ENCODE assay signal across 8 mouse cellular contexts in the genomic region with DNA sequence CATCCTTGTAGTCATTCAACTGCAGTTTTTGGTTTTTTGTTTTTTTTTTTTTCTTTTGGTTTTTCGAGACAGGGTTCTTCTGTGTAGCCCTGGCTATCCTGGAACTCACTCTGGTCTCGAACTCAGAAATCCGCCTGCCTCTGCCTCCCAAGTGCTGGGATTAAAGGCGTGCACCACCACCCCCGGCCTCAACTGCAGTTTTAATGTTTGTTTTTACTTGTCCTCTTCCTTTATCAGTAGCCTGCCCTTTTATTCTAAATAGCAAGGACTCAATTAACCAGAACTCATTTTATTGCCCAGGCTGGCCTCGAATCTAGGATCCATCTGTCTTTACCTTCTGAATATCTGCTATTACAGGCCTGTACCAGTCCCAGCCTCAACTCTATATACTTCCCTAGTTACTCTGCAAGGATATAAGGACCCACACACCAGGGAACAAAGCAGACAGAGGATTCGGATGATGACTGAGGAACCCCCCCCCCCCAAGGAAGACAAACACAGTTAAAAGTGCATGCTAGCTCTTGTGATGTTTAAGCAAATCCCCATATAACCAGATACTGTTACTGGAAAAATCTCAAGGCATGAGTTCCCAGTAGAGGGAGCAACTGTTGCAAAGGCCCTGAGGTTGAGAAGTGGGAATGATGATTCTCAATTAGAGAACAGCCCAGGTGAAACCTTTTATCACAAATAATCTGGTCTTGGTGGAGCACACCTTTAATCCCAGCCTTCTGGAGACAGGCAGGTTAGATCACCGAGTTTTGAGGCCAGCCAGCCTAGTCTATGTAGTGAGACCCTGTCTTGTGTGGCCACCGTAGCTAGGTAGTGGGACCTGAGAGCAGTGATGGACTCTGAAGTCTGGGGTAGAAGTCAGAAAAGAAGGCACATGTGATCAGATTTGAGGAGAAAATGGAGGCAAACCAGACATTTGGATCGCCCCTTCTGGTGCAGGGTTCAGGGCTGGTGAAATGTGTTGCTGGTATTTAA. TPM values are rescaled to one million over a fixed set of nuclear protein-coding genes. Genes with fewer than 3 reads are reported as not detected.
DNase-seq lines count a peak whose midpoint lies in the region; ATAC-seq and TF ChIP-seq lines count a peak whose summit lies in the region.

No protein-coding gene starts in this region.

- peaks cover 40% of the 10 kb centered on the region for H3K36me3 ChIP-seq in kidney, postnatal 0 days (ENCODE audit: insufficient read depth, low read length)
- H3K36me3 ChIP-seq in embryonic facial prominence, embryonic 10.5 days (replicated peaks) = peaks cover 48% of the 10 kb centered on the region
- H3K36me3 ChIP-seq in intestine, embryonic 14.5 days (ENCODE audit: control insufficient read depth, insufficient read depth, low read length) = peaks cover 42% of the 10 kb centered on the region
- peaks cover 41% of the 10 kb centered on the region for H3K36me3 ChIP-seq in neural tube, embryonic 12.5 days

- H3K9me3 ChIP-seq in kidney, postnatal 0 days (replicated peaks; ENCODE audit: low read length) = no peaks in the 10 kb centered on the region
- H3K9me3 ChIP-seq in embryonic facial prominence, embryonic 10.5 days = no peaks in the 10 kb centered on the region
- no peaks in the 10 kb centered on the region for H3K9me3 ChIP-seq in intestine, embryonic 14.5 days (ENCODE audit: control insufficient read depth, low read length)
- no peaks in the 10 kb centered on the region for H3K9me3 ChIP-seq in neural tube, embryonic 12.5 days

- 53% methylated on average over 10 of the region's 10 CpGs for WGBS in kidney, postnatal 0 days
- WGBS in embryonic facial prominence, embryonic 10.5 days = 71% methylated on average over 10 of the region's 10 CpGs
- 57% methylated on average over 10 of the region's 10 CpGs for WGBS in intestine, embryonic 14.5 days
- 60% methylated on average over 10 of the region's 10 CpGs for WGBS in neural tube, embryonic 12.5 days

- peak overlapping the region; percentile 94; the same call in 1 of the 2 replicates for H3K27ac ChIP-seq in kidney, postnatal 0 days
- H3K27ac ChIP-seq in embryonic facial prominence, embryonic 10.5 days (replicated peaks) = peak overlapping the region; percentile 100
- H3K27ac ChIP-seq in intestine, embryonic 14.5 days (ENCODE audit: low read depth) = peak overlapping the region; percentile 93
- H3K27ac ChIP-seq in neural tube, embryonic 12.5 days = no peak overlapping the region

- H3K4me2 ChIP-seq in kidney, postnatal 0 days (ENCODE audit: low read length) = peak overlapping the region; percentile 65
- H3K4me2 ChIP-seq in intestine, embryonic 14.5 days (ENCODE audit: low read length) = peak overlapping the region; percentile 60
- peak overlapping the region; percentile 62 for H3K4me2 ChIP-seq in neural tube, embryonic 12.5 days (replicated peaks)

- intact Hi-C loops in left cerebral cortex, postnatal 10 days (cut with DNase I) = no loop called here

- no peaks in the 10 kb centered on the region for H3K27me3 ChIP-seq in kidney, postnatal 0 days (ENCODE audit: insufficient read depth, low read length)
- H3K27me3 ChIP-seq in embryonic facial prominence, embryonic 10.5 days (replicated peaks; ENCODE audit: low read depth, poor library complexity, severe bottlenecking) = no peaks in the 10 kb centered on the region
- no peaks in the 10 kb centered on the region for H3K27me3 ChIP-seq in intestine, embryonic 14.5 days (replicated peaks; ENCODE audit: control insufficient read depth, insufficient read depth, low read length)
- H3K27me3 ChIP-seq in neural tube, embryonic 12.5 days (replicated peaks) = no peaks in the 10 kb centered on the region

- H3K4me3 ChIP-seq in kidney, postnatal 0 days (replicated peaks; ENCODE audit: low read depth, low read length) = peak overlapping the region; percentile 95
- H3K4me3 ChIP-seq in embryonic facial prominence, embryonic 10.5 days = peak overlapping the region; percentile 99
- H3K4me3 ChIP-seq in intestine, embryonic 14.5 days (ENCODE audit: low read depth, low read length) = peak overlapping the region; percentile 100
- peak overlapping the region; percentile 81 for H3K4me3 ChIP-seq in neural tube, embryonic 12.5 days

- DNase-seq in kidney, postnatal 0 days (ENCODE audit: low spot score) = no peak
- no peak for DNase-seq in kidney, adult 18-20 months
- no peak for DNase-seq in embryonic facial prominence, embryonic 10.5 days (ENCODE audit: low spot score)
- DNase-seq in intestine, embryonic 14.5 days (ENCODE audit: low spot score) = peak; percentile 50
- DNase-seq in right cerebral cortex, adult 2 months (ENCODE audit: low spot score in 2 of 2) = no peak
- no peak for DNase-seq in left cerebral cortex, postnatal 10 days (ENCODE audit: extremely low spot score in 1 of 2, low spot score in 2 of 2)

- H3K4me1 ChIP-seq in kidney, postnatal 0 days (replicated peaks; ENCODE audit: insufficient read depth, low read length) = no peaks in the 10 kb centered on the region; the same call in 1 of the 2 replicates
- H3K4me1 ChIP-seq in embryonic facial prominence, embryonic 10.5 days = peaks cover 29% of the 10 kb centered on the region
- peaks cover 22% of the 10 kb centered on the region for H3K4me1 ChIP-seq in intestine, embryonic 14.5 days (replicated peaks; ENCODE audit: control insufficient read depth, insufficient read depth, low read length)
- H3K4me1 ChIP-seq in neural tube, embryonic 12.5 days = peaks cover 24% of the 10 kb centered on the region

- no peak for ATAC-seq in kidney, postnatal 0 days (replicated peaks; ENCODE audit: low FRiP score, low read depth)
- ATAC-seq in intestine, embryonic 14.5 days (replicated peaks; ENCODE audit: low FRiP score, low TSS enrichment, low read depth) = no peak
- ATAC-seq in neural tube, embryonic 12.5 days (ENCODE audit: low FRiP score, low read depth) = no peak
- ATAC-seq in activated CD4-positive, CD25-positive, alpha-beta regulatory T cell, adult 4 months = no peak

- peak overlapping the region; percentile 96 for H3K9ac ChIP-seq in kidney, postnatal 0 days (ENCODE audit: low read depth, low read length)
- peak overlapping the region; percentile 99 for H3K9ac ChIP-seq in intestine, embryonic 14.5 days (ENCODE audit: low read length)
- peak overlapping the region; percentile 93 for H3K9ac ChIP-seq in neural tube, embryonic 12.5 days

- peak; percentile 32; the same call in 1 of the 2 replicates for TF ChIP-seq CTCF in kidney, postnatal 0 days (IDR thresholded peaks at IDR 0.05; ENCODE audit: low read depth)

RNA-seq across cellular contexts. Expression of a gene that starts 1.7 kb away (rescaled TPM):
- 51.0 and 54.3 TPM in 2 replicates for polyA plus RNA-seq in kidney, postnatal 0 days (2015; fragmentation: Nextera tagmentation; extraction: Ambion mirVana)
- 45.2 and 47.3 TPM in 2 replicates for polyA plus RNA-seq in embryonic facial prominence, embryonic 10.5 days (2016; fragmentation: Nextera tagmentation; extraction: Ambion mirVana)
- polyA plus RNA-seq in intestine, embryonic 14.5 days (2014; fragmentation: Nextera tagmentation; extraction: Ambion mirVana) = 57.8 and 60.8 TPM in 2 replicates
- 39.7 and 40.1 TPM in 2 replicates for polyA plus RNA-seq in neural tube, embryonic 12.5 days (2016; fragmentation: Nextera tagmentation; extraction: Ambion mirVana)
- 10 to 100 TPM; 18.5 to 21.5 TPM for polyA plus RNA-seq in activated CD4-positive, CD25-positive, alpha-beta regulatory T cell, adult 4 months (2017; shearing (Covaris generic))
- 10 to 100 TPM; 20.6 to 21.3 TPM for total RNA-seq in left cerebral cortex, postnatal 10 days (2021)

RNA-seq across cellular contexts. Expression of a gene that starts 7.4 kb away (rescaled TPM):
- 97.1 and 98.9 TPM in 2 replicates for polyA plus RNA-seq in kidney, postnatal 0 days (2015; fragmentation: Nextera tagmentation; extraction: Ambion mirVana)
- 112 and 122 TPM in 2 replicates for polyA plus RNA-seq in embryonic facial prominence, embryonic 10.5 days (2016; fragmentation: Nextera tagmentation; extraction: Ambion mirVana)
- 126 and 129 TPM in 2 replicates for polyA plus RNA-seq in intestine, embryonic 14.5 days (2014; fragmentation: Nextera tagmentation; extraction: Ambion mirVana)
- polyA plus RNA-seq in neural tube, embryonic 12.5 days (2016; fragmentation: Nextera tagmentation; extraction: Ambion mirVana) = 89.7 and 94.8 TPM in 2 replicates
- 100 to 1,000 TPM; 125 to 131 TPM for polyA plus RNA-seq in activated CD4-positive, CD25-positive, alpha-beta regulatory T cell, adult 4 months (2017; shearing (Covaris generic))
- 10 to 100 TPM; 57.0 to 60.1 TPM for total RNA-seq in left cerebral cortex, postnatal 10 days (2021)

RNA-seq across cellular contexts. Expression of a gene that starts 10.4 kb away (rescaled TPM):
- 7.0 and 7.4 TPM in 2 replicates for polyA plus RNA-seq in kidney, postnatal 0 days (2015; fragmentation: Nextera tagmentation; extraction: Ambion mirVana)
- polyA plus RNA-seq in embryonic facial prominence, embryonic 10.5 days (2016; fragmentation: Nextera tagmentation; extraction: Ambion mirVana) = 2.8 and 3.0 TPM in 2 replicates
- polyA plus RNA-seq in intestine, embryonic 14.5 days (2014; fragmentation: Nextera tagmentation; extraction: Ambion mirVana) = 5.2 and 5.4 TPM in 2 replicates
- 6.5 and 8.3 TPM in 2 replicates for polyA plus RNA-seq in neural tube, embryonic 12.5 days (2016; fragmentation: Nextera tagmentation; extraction: Ambion mirVana)
- polyA plus RNA-seq in activated CD4-positive, CD25-positive, alpha-beta regulatory T cell, adult 4 months (2017; shearing (Covaris generic)) = 1 to 10 TPM; 4.2 to 4.5 TPM
- 1 to 10 TPM; 7.4 to 8.3 TPM for total RNA-seq in left cerebral cortex, postnatal 10 days (2021)

RNA-seq across cellular contexts. Expression of a gene that starts 13.7 kb away (rescaled TPM):
- 644 and 753 TPM in 2 replicates for polyA plus RNA-seq in kidney, postnatal 0 days (2015; fragmentation: Nextera tagmentation; extraction: Ambion mirVana)
- polyA plus RNA-seq in embryonic facial prominence, embryonic 10.5 days (2016; fragmentation: Nextera tagmentation; extraction: Ambion mirVana) = 758 and 801 TPM in 2 replicates
- 721 and 823 TPM in 2 replicates for polyA plus RNA-seq in intestine, embryonic 14.5 days (2014; fragmentation: Nextera tagmentation; extraction: Ambion mirVana)
- polyA plus RNA-seq in neural tube, embryonic 12.5 days (2016; fragmentation: Nextera tagmentation; extraction: Ambion mirVana) = 753 and 769 TPM in 2 replicates
- polyA plus RNA-seq in activated CD4-positive, CD25-positive, alpha-beta regulatory T cell, adult 4 months (2017; shearing (Covaris generic)) = 100 to 1,000 TPM; 269 to 303 TPM
- 100 to 1,000 TPM; 455 to 481 TPM for total RNA-seq in left cerebral cortex, postnatal 10 days (2021)

RNA-seq across cellular contexts. Expression of a gene that starts 23.7 kb away (rescaled TPM):
- 68.2 and 74.7 TPM in 2 replicates for polyA plus RNA-seq in kidney, postnatal 0 days (2015; fragmentation: Nextera tagmentation; extraction: Ambion mirVana)
- 133 and 138 TPM in 2 replicates for polyA plus RNA-seq in embryonic facial prominence, embryonic 10.5 days (2016; fragmentation: Nextera tagmentation; extraction: Ambion mirVana)
- polyA plus RNA-seq in intestine, embryonic 14.5 days (2014; fragmentation: Nextera tagmentation; extraction: Ambion mirVana) = 89.0 TPM in 2 replicates
- 108 and 110 TPM in 2 replicates for polyA plus RNA-seq in neural tube, embryonic 12.5 days (2016; fragmentation: Nextera tagmentation; extraction: Ambion mirVana)
- polyA plus RNA-seq in activated CD4-positive, CD25-positive, alpha-beta regulatory T cell, adult 4 months (2017; shearing (Covaris generic)) = 10 to 100 TPM; 45.8 to 58.4 TPM
- total RNA-seq in left cerebral cortex, postnatal 10 days (2021) = 10 to 100 TPM; 59.5 to 65.8 TPM
